Mouse (Mus musculus): ENCODE data around the gene Sass6.
"Not testable (repeated sequence)": the region's sequence is repeated elsewhere in the genome, so short reads cannot be mapped to it uniquely, and the experiment has no call there.

- TF ChIP-seq POLR2A (IDR thresholded peaks at IDR 0.05; ENCODE audit: low read depth, low read length); CTCF (IDR thresholded peaks at IDR 0.05; ENCODE audit: borderline replicate concordance, insufficient read depth, low read length): not testable (repeated sequence)
Observed at GRCm38 (mm10) chr3:116561315-116561714, 33.5 kb upstream of the Sass6 start.
